Mouse (Mus musculus) liver, postnatal 0 days (tissue): Measurements from ENCODE around the gene Dmc1.

ENCODE experiments used
- CTCF ChIP-seq: sonication (generic); IDR thresholded peaks from 2 replicates; pipeline ENCODE4 v1.5.1; 2016; ENCODE audit warnings: antibody characterized with exemption, low read depth
- EP300 ChIP-seq: IDR thresholded peaks from 2 replicates; pipeline ENCODE4 v1.6.1; 2016; ENCODE audit warnings: antibody characterized with exemption, low read depth, mild to moderate bottlenecking

GRCm38 (mm10) chr15:79650569-79650968 lies 45.7 kb upstream of the Dmc1 start:
- TF ChIP-seq CTCF (peak; percentile 78), EP300 (no peak)
